Mouse (Mus musculus): ENCODE data around the gene Fnip2.
A peak's percentile ranks its signal among the peaks of the same experiment; 100 is the strongest.
"Not testable (repeated sequence)": the region's sequence is repeated elsewhere in the genome, so short reads cannot be mapped to it uniquely, and the experiment has no call there.

Fnip2 gene

GRCm38 (mm10) chr3:79567703-79568362 lies at the start of gene Fnip2:
Gene Fnip2, minus strand, starts transcription at chr3:79567796.
- DNase-seq, result peak; percentile 88

DNA sequence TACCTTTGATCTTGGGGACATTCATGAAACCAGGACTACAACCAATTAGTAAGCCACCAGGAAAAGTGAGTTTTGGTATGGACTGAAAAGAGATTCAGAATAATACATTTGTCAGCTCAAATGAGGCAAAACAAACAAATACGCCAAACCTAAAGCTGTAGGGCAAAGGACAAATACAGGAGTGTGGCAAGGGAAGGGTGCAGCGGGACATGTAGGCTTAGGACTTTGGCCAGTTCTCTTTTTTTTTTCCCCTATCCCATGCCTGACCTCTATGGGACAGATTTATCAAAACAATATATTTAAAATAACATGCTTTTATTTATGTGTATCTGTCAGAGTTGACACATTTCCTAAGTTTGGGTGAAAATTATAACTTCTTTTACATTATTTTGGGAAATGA lies 42.3 kb upstream of the Fnip2 start:
- no peak for DNase-seq

- DNase-seq, result no peak
Observed at GRCm38 (mm10) chr3:79595468-79595867, 27.9 kb upstream of the Fnip2 start.

DNA sequence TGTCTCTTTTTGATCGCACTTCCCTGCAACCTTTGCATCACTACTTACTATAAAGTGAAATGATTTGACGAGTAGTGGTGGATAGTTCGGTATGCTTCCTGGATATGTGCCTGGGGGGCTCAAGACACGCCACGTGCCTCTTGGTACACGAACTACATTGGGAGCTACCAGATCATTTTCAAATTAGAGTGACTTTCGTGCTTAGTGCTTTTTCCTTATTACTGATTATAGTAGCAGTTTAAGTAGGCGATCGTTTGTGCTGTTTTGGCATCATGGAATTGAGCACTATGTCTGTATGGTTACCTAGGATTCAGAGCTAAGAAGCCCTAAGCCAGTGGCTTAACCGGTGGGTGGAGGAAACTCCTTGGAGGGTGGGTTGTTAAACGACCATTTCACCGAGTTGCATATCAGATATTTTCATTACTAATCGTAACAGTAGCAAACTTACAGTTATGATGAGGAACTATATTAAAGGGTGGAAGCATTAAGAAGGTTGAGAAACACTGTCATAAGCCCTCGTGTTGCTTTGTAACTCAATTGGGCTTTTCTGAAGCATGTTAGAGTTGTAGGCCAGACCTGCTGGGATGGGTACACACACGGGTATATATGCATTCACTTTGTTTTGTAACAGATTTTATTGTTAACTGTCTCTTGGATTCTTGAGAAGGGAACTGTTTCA lies 24.3 kb upstream of the Fnip2 start:
- DNase-seq, result no peak

GRCm38 (mm10) chr3:79590863-79591792 lies 23.5 kb upstream of the Fnip2 start, which contains the start of gene Ppid:
Gene Ppid, plus strand, starts transcription at chr3:79591342.
- DNase-seq, result peak; percentile 76

DNA sequence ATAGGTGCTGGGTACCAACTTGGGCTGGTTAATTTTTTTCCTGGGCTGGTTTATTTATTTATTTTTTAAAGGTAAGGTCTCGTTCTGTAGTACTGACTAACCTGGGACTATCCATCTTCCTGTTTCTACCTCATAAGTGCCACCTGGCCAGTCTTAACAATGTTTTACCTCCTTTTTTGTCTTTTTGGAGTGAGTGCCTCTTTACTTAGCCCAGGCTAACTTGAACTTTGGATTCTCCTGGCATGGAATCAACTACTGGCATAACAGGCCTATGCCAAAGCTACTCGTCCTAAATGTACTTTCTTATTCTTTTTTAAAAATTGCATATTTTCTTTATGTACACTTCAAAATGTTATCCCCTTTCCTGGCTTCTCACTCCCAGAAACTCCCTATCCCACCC lies 22.1 kb upstream of the Fnip2 start:
- no peak for DNase-seq

DNA sequence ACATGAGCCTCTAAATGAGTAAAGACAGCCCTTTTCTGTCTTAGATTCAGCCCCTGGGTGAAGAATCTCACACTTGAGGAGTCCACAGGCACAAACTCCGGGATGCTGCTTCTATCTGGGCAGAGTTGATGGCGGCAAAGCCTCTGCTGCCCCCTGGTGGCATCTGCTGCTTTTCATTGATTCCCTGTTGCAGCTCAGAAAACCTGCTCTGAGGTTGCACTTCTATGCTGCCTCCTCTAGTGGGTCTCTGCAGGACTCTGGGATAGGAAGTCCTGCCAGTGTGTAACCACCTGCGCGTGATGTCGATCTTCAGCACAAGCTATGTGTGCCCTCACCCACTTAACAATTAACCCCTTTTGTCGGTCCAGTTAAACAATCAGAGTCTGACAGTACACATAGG lies 19.2 kb upstream of the Fnip2 start:
- DNase-seq, result peak; percentile 91

GRCm38 (mm10) chr3:79579891-79580575 lies 12.4 kb upstream of the Fnip2 start:
- no peak for DNase-seq

- no peak for DNase-seq
Observed at GRCm38 (mm10) chr3:79578164-79578563, 10.6 kb upstream of the Fnip2 start.

GRCm38 (mm10) chr3:79577606-79578005 lies 10.0 kb upstream of the Fnip2 start:
- no peak for DNase-seq

GRCm38 (mm10) chr3:79576865-79577264 lies 9.3 kb upstream of the Fnip2 start:
- DNase-seq, result no peak

DNA sequence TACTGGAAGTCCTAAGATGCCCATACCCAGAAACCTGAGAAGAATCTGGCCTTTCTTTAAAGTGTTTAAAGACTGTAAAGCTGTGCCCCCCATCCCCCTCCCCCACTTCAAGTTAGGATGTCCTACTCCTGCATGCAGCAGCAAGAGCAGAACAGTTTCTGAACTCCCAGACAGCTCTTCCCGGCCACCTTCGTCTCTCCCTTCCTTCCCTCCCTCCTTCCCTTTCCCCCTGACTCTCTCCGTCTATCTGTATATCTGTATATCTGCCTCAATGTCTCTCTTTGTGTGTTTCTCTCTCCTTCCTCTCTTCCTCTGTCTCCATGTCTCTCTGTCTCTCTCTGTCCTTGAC lies 8.8 kb upstream of the Fnip2 start:
- DNase-seq, result no peak

DNA sequence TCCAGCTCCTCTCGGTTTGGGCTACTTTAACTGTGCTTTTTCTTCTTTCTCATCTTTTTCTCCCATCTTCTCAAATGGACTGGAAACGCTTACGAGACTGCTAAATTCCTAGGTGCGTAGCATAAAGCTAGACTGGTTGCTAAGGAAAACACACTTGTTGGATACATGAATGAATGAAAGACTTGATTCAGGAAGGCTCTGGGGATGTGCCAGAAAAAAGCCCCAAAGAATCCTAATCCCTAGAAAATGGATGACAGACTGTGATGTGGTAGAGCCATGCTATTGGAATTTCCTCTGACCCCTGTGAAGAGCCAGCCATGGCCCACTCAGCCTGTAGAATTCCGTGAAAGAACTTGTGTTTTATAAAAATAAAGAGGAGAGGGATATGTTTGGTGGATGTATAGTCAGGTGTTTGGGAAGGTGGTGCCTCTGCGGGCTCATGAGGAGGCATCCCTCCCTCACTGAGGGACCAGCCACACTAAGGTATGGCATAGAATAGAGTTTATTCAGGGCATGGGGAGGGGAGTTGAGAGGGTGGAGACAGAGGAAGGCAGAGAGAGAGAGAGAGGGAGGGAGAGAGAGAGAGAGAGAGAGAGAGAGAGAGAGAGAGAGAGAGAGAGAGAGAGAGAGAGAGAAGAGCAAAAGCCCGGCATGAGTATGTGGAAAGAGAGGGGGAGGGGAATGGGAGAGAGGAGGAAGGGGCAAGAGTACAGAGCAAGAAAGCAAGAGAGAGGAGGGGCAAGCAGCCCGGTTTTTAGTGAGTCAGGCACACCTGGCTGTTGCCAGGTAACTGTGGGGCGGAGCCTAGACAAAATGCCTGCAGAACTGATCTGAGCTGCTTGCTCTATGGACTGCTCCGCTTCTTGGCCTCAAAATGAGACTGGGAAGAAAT lies 8.2 kb upstream of the Fnip2 start:
- peak; percentile 15 for DNase-seq

- no peak for DNase-seq
Observed at GRCm38 (mm10) chr3:79574336-79574735, 6.7 kb upstream of the Fnip2 start.

- DNase-seq, result not testable (repeated sequence)
Observed at GRCm38 (mm10) chr3:79573376-79573775, 5.8 kb upstream of the Fnip2 start.

- DNase-seq, result no peak
Observed at GRCm38 (mm10) chr3:79572399-79572798, 4.8 kb upstream of the Fnip2 start.

DNA sequence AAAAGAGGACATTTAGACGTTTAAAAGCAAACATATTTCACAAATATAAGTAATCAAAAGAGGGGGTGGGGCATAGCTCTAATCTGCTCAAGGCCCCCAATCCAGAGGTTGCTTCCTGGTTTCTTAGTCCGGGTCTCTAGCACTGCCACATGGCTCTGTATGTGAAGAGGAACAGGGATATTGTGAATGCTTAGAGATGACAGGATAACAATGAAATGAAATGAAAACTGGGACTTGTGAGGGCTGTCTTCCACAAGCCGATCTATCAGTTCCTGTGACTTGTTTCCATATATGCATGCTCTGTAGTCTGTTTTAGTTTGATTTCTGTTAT lies 1.7 kb upstream of the Fnip2 start:
- DNase-seq, result no peak

- no peak for DNase-seq
Observed at GRCm38 (mm10) chr3:79568629-79569350, 1.2 kb upstream of the Fnip2 start.

DNA sequence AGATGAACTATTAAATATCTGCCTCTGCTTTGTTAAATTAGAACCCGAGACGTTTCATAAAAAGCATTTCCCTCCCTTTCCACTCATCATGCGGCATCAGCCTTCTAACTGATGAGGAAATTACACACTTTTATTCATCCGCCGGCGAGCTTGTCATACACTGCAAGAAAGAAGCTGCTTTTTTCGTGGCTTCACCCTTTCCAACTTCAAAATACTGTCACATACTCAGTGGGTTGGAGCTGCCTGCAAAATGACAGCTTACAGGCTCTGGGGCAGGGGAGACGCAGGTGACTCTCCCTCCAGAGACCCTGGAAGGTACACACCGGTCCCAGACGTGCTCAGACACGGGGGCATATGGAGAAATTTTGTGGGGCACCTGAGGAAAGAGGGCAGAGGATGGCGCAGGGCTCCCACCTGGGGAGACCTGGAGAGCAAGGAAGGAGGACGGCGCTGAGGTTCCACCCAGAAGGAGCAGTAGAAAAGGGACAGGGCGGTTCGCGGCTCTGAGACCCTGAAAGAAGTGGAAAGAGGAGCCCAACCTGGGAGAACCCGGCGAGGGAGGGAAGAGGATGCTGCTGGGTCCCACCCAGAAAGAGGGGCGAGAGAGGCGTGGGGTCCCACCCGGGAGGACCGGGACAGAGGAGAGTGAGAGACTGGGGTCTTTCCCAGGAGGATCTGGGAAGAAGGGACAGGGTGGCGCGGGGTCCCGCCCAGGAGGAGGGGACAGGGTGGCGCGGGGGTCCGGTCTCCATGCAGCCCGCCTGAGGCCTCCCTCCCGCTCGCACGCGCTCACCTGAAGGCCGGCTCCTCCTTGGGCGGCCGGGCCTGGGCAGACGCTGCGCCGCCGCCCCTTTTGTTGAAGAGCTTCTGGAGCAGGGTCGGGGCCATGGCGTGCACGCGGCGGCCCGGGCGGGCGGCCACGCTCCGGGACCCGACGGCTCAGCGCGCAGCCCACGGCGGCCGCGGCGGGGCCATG lies 592 bp downstream of the Fnip2 start:
- DNase-seq, result no peak

All from lung, postnatal 14 days (tissue).